Mouse (Mus musculus) lung, adult 2 months (tissue): Measurements from ENCODE around the gene Myoz1.

Experiments
- CTCF ChIP-seq: fragments of 200-500 bp; IDR thresholded peaks from 2 replicates; pipeline ENCODE4 v1.5.1; 2011; ENCODE audit warnings: mild to moderate bottlenecking, low read length, control low read depth; ENCODE audit not compliant: insufficient read depth
- POLR2A ChIP-seq: fragments of 200-500 bp; IDR thresholded peaks from 2 replicates; pipeline ENCODE4 v1.6.1; 2011; ENCODE audit warnings: low read depth, mild to moderate bottlenecking, control low read depth, low read length, borderline replicate concordance; ENCODE audit errors: extremely low read depth

GRCm38 (mm10) chr14:20673735-20674063 lies 17.4 kb upstream of the Myoz1 start:
- TF ChIP-seq CTCF (no peak), POLR2A (no peak)
